Mouse (Mus musculus) thymus, postnatal 14 days (tissue): ENCODE measurements around the gene Gm17545.
A peak's percentile ranks its signal among the peaks of the same experiment; 100 is the strongest.
"Not testable (repeated sequence)": the region's sequence is repeated elsewhere in the genome, so short reads cannot be mapped to it uniquely, and the experiment has no call there.

Experiments
- DNase-seq: peaks from one replicate; pipeline ENCODE4 v3.0.0; 2021

The Gm17545 gene

DNA sequence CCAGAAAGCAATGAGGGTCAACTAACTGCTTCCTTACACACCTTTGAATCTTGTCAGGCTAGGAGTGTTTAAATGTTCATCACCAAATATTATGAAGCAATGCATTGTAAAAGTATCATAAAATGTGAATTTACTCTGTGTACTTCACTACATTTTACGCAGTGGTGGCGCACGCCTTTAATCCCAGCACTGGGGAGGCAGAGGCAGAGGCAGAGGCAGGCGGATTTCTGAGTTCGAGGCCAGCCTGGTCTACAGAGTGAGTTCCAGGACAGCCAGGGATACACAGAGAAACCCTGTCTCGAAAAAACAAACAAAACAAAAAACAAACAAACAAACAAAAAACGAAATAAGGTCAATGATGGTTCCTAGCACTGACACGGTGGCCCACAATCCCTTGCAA lies at the start of gene Gm17545:
Gene Gm17545 (plus strand): TSS at position 301 of the 400 bp plus-strand sequence.
- not testable (repeated sequence) for DNase-seq

DNA sequence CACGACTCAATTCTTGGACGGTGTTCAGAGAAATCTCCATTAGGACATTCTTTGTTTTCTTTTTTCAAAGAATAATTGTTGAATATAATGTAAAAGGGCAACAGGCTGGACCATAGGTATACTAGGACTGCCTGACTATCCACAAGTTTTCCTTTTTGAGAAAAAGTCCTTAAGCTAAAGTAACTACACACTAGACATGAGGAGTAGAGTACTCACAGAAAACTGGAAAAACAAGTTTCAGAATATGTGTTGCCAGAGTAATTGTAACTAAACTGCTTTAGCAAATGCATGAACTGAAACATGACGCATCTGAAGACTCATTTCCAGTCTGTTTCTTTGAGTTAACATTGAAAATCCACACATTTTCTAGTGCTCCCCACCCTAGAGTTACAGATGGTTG lies 48.7 kb upstream of the Gm17545 start:
- no peak for DNase-seq

DNA sequence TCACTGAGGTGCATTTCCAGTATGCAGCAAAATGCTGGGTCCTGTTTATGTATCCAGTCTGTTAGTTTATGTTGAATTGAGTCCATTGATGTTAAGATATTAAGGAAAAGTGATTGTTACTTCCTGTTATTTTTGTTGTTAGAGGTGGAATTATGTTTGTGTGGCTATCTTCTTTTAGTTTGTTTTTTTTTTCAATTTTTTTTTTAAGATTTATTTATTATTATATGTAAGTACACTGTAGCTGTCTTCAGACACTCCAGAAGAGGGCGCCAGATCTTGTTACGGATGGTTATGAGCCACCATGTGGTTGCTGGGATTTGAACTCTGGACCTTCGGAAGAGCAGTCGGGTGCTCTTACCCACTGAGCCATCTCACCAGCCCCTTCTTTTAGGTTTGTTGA lies 46.5 kb upstream of the Gm17545 start:
- DNase-seq = not testable (repeated sequence)

DNA sequence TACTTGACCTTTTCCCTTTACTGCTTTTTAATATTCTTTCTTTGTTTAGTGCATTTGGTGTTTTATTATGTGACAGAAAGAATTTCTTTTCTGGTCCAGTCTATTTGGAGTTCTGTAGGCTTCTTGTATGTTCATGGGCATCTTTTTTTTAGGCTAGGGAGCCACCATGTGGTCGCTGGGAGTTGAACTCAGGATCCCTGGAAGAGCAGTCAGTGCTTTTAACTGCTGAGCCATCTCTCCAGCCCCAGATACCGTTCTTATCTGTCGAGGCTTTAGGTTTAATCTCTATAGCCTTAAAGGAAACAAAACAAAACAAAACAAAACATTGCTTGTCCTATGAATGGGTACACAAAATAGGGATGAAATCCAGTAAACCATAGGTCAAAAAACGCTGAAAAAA lies 45.7 kb upstream of the Gm17545 start:
- DNase-seq = not testable (repeated sequence)

DNA sequence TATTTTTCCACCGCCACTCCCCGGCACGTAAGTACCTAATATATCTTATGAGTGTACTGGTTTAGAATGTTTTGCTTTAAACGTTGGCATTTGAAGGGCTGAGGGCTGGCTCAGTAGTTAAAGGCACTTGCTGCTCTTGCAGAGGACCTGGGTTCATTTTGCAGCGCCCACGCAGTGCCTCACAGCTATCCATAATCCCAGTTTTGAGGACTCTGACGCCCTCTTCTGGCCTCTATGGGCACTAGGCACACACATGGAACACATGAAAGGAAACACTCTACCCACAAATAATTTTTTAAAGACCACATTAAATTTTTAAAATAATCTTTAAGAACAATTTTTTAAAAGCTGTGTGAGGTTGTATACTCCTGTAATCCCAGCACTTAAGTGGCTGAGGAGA lies 44.6 kb upstream of the Gm17545 start:
- DNase-seq = no peak

DNA sequence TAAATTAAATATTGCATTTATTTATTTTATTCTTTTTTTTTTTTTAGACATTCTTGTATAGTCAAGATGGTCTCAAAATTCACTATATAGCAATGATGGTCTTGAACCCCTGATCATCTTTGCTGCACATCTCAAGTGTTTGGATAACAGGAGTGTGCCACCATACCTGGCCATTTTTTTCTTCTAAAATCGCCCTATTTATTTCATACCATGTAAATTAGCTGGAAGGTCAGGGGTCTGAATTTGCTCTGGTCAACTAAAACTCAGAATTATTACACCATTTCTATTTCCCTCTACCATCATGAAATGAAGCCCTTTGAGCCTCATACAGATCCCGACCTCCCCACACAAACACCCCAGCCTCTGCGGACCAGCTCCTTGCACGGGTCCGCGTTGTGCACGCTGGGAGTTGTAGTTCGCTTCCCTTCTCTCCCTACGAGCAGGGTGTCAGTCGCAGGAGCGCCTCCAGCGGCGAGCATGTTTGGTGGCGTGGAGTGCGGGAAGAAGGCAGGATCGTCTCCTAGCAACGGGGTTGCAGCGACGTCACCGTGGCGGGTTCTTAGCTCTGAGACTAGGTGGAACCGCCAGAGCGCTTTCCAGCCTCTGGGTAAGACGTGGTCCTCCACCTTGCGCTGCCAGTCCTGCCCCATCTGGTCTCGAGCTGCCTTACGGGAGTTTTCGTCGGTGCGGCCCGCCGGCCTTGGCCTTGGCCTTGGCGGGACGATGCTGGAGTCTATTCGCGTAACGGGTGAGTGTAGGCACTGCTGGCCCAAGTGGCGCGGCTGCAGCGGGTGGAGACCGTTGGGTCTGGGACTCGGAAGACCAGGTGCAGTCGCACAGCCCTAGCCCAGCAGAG lies 42.9 kb upstream of the Gm17545 start, which contains the start of gene 9530077C05Rik:
Gene 9530077C05Rik (plus strand): TSS at position 512 of the 856 bp plus-strand sequence.
- peak; percentile 97 for DNase-seq

DNA sequence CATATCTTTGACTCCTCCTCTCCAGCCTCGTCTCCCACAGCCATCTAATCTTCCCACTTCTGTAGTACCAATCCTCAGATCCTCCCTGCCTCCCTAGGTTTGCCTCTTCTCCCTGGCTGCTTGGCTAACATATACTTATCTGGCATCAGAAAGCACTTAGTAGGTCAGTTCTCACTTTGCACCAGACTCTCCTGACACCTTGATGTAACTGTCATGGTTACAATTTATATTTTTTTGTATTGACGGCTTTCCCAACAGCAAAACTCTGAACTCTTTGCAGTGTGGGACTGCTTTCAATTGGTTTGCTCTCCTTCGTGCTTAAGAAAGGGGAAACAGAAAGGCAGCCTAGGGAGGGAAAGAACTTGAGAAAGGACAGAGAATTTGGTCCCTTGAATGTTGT lies 37.9 kb upstream of the Gm17545 start:
- no peak for DNase-seq

DNA sequence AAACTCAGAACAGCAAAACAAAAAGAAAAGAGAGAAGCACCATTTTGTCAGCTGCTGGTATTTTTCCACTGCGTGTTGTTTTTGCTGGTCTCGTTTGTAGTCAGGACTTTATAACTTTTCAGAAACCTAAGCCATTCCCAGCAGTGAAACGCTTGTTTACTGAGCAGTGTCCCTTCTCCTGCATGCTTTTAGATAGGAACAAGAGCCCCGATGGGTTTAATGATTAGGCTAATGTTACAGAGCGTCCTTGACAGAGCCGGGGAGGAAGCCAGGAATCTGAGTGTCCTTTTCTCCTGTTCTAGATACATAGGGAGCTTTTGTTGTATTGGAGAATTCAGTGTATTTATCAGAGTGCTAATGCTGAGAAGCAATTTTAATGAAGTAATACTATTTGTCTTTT lies 36.5 kb upstream of the Gm17545 start:
- DNase-seq = no peak

DNA sequence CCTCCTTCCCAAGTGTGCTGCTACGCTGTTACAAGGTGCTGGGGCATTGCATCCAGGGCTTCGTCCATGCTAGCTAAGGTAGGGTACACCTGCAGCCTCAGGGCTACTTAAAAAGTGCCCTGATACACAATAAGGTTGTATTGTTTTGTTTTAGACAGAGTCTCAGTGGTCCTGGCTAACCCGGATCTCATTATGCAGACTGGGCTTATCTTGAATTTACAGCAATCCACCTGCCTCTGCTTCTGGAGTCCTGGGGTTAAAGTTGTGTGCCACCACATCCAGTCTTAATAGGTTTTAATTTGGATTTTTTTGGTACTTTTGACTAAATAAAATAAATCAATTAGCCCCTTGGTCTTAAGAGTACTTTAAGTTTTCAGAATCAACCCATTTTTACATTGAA lies 34.2 kb upstream of the Gm17545 start:
- DNase-seq = no peak

DNA sequence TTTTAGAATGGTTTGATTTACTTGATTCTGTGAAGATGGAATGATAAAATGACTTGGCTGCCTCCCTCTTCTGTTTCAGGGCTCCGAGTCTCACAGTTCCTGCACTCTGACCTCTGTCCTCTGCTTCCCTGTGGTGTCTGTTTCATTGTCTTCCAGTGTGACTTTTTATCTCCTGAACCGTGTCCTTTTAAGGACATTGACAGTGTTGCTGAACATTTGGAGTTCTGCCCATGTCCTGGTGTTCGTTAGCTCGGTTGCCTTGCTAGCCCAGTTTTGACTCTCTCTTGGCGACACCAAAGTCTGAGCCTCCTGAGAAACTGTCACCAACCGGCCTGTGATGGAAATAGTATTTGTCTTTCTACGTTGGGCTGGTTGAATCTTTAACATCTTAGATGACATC lies 33.6 kb upstream of the Gm17545 start:
- DNase-seq = no peak

DNA sequence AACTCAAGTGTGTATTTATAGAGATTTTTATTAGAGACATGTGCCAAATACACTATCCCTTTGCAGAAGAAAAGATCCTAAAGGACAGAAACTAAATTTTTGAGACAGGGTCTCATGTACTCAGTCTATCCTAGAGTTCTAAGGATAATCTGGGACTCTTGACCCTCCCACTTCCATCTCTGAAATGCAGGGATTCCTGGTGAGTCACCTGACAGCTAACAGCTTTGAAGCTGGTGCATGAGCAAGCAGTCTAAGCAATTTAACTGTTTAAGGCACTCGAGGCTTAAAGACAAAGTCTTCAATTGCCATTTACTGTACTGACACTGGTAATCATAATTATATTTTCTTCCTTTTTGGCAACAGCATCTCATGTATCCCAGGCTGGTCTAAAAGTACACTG lies 31.5 kb upstream of the Gm17545 start:
- DNase-seq = no peak

DNA sequence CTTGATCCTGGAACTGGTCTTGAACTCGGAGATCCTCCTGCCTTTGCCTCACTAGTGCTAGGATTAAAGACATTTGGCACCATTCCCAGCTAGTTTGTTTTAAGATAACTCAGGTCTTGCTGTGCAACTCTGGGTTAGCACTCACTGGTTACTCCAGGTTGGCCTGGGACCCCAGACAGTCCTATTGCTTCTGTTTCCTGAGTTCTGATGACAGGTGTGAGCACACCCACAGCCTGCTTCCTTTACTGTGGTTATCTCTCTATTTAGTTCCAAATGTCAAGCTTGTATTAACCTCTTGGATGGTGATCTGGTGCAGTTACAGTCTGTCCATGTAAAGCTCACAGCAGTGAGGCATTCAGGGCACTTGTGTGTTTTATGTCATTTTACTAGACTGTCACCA lies 30.6 kb upstream of the Gm17545 start:
- no peak for DNase-seq

DNA sequence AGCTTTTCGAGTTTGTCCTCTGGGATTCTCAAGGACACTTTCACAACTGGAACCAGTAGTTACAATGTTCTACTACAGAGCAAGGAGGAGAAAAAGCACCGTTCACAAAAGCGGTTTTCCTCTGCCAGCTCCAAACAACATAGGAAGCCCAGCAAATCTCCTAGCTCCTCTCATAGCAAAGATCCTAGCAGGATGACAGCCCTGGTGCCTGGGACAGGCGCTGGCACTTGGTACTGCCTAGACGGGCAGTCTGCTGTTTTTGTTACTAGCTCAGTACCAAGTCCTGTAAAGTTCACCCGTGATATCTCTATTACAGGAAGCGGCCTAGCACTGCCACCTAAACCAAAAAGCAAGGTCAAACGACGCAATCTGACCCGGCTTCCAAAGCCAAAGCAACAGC lies 29.9 kb upstream of the Gm17545 start:
- no peak for DNase-seq

DNA sequence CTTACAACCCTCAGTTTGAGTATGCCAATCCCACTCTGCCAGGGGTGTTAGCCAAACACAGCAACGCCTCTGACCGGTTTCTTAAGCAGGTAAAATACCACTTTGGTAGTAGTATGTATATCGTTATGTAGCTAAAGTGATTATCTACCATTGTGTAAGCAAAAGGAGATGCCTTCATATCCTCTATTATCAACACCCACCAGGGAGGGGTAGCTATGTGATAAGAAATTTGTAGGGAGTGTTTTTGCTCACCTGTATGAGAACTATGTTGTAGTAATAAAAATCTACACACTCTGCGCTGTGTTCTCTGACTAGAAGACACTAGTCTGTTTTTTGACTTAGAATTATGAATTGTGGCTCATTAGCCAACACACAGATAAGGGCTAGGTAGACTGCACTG lies 29.4 kb upstream of the Gm17545 start:
- no peak for DNase-seq

DNA sequence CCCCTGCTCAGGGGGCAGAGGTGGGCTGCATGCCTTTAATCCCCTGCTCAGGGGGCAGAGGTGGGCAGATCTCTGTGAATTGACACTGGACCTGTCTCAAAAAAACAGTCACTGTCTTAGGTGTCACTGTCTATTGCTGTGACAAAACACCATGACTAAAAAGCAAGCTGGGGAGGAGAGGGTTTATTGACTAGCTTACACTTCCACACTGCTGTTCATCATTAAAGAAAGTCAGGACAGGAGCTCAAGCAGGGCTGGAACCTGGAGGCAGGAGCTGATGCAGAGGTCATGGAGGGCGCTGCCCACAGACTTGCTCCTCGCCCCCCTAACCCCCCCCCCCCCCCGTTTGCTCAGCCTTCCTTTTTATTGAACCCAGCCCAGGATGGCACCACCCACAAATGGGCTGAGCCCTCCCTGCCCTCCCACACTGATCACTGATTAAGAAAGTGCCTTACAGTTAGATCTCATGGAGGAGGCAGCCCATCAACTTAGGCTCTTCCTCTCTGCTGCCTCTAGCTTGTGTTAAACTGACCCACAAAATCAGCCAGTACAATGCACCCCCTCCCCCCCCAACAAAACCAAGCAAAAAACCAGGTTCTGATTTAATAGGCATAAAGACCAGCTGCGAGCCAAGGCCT lies 25.9 kb upstream of the Gm17545 start:
- DNase-seq = no peak

DNA sequence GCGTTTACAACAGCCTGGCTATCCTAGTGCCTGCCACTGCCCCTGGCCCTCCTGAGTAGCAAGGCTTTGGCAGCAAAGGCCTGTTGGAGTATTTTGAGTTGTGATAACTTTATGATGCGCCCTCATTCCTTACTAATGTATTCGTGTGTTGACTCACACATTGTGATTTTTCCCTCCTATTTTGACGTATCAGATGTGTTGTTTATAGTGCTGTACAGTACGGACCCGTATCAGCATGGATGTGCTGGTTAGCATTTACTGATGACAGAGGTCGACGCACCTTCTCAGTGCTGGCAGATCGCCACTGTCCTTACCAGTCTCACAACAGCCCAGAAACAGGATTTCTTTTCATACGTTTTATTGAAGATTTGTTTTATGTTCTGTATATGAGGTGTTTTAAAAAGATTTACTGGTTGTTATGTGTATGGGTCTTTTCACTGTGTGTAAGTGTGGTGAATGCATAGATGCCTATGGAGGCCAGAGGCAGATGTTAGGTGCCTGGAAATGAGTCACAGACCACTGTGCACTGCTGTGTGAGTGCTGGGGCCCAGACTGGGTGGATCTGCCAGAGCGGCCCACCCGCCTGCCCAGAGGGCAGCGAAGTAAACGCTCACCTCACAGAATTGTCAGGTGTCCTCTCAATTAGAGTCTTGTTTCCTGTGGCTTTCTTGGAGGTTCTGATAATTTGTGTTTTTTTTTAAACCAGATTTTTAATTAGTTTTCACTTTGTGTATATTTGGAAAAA lies 25.3 kb upstream of the Gm17545 start:
- no peak for DNase-seq

DNA sequence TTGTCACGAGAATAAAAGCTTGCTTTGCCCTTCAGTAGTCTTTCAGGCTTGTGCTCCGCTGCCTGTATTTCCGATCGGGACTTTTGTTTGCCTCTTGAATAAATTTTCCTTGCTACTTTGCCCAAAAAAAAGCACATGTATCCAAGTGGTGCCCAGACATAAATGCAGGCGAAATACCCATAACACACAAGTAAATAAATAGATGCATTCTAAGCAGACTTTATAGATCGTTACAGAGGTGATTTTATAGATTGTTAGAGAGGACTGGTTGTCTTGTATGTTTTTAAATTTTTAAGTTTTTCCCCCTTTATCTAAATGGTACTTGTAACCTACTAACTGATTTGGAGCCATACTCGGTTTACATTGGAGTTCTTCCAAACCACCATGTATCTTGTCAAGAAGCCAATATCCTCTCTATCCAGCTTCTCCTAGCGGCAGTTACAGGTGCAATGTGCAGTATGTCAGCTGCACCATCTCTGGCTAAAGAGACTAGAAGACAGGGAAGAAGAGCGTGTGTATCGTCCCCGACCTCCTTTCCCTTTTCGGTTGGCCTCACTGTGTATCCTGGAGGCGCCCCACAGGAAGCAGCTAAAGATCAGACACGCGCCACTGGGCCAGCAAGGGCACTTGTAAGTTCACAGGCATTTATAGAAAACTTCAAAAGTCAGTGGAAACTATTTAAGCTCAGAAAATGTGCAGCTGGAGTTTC lies 24.4 kb upstream of the Gm17545 start:
- peak; percentile 63 for DNase-seq

DNA sequence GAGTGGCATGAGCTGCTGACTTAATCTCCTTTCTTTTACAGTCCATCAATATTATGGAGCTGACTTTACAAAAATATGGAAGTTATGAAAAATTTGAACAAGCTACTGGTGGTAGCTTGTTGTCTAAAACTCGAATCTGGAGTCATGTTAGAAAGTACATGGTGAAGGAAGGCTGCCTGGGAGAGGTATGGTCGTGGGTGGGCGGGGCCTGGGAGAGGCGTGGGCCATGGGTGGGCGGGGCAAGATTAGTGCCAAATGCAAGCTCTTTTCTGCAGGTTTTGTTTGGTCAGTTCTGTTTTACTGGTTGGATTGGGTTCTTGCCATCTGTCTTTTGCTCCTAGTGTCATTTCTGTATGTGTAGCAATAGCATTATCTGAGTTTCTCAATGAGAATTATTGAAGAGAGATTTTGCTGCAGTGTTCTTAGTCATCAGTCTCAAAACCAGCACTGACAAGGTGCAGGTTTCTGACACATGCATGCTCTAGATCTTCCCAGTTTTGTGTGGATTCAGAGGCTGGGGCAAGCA lies 23.7 kb upstream of the Gm17545 start:
- DNase-seq = peak; percentile 34

DNA sequence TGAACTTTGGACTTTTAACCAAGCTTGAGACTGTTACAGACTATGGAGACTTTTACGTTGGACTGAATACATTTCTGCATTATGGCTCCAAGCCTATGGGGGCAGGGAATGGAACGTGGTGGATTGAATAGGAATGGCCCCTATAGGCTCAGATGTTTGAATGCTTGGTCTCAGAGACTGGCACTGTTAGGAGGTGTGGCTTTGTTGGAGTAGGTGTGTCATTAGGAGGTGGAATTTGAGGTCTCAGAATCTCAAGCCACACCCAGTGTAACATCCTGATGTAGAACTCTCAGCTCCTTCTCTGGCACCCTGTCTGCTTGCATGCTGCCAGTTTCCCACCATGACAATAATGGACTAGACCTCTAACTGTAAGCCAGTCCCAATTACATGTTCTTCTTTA lies 20.9 kb upstream of the Gm17545 start:
- DNase-seq = no peak

DNA sequence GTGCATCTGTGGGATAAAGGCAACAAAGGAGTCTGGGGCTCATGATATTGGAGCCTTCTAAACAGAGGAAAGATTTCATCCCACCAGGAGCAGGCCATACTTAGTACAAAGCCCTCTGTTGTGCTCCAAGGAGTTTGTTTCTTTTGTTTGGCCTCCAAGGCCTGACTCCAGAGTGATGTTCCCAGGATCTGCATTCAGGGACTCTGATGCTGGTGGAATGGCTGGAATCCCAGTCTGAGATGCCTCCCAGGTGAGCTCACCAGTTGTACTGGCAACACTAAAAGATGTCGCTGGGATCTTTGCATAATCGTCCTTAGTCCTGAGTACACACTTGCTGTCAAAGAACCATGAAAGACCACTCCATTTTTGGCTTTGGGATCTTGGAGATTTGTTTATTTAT lies 20.0 kb upstream of the Gm17545 start:
- no peak for DNase-seq

DNA sequence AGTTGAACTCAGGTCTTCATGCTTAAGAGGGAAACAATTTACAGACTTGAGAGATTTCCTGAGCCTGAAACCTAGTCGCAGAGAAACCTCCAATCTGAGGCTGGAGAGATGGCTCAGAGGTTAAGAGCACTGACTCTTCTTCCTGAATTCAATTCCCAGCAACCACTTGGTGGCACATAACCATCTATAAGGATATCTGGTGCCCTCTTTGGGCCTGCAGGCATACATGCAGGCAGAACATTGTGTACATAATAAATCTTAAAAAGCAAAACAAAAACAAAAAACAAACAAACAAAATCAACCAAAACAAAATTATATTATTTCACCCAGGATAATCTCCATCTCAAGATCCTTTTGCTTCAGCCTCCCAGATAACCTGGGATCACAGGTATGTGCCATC lies 15.3 kb upstream of the Gm17545 start:
- no peak for DNase-seq

DNA sequence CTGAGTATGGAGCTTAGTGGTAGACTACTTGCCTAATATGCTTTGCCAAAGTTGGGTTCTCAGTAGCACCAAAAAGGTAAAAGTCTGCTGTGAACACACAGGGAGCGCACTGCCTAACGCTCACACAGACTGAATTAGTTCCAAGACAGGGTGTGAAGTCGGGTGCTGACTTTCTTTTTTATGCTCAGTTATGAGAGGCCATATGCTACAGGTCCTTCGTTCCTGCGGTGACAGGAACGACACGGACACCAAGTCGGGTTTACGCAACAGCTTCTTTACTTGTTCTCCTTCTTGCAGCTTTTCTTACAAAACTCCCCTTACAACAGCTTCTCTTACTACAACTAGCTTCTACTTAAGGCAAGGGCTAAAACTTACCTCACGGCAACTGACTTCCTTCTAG lies 10.9 kb upstream of the Gm17545 start:
- DNase-seq = no peak

DNA sequence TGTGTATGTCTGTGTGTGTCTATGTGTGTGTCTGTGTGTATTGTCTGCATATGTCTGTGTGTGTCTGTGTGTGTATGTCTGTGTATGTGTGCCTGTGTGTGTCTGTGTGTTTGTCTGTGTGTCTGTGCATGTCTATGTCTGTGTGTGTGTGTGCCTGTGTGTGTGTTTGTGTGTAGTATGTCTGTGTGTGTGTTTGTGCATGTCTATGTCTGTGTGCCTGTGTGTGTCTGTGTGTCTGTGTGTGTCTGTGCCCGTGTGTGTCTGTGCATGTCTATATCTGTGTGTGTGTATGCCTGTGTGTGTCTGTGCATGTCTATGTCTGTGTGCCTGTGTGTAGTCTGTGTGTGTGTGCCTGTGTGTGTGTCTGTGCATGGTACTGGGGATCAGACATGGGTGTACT lies 9.0 kb upstream of the Gm17545 start:
- no peak for DNase-seq
